Comparison of ENCODE assay signal across 13 mouse cellular contexts in genomic region chr15:28395481-28395880, GRCm38 (mm10).
"Had no signal": no experiment of that assay in that cellular context is flagged by ENCODE, and none has a peak within 500 bp of the region (broad histone marks: within the 10 kb centered on the region; RNA-seq: fewer than 3 reads in every experiment).

No protein-coding gene starts in this region.

- DNase-seq: gastrocnemius, adult 2 months; gastrocnemius, postnatal 10 days; gastrocnemius, postnatal 25 days; heart, adult 18-20 months; heart, postnatal 10 days; heart, postnatal 4 days; kidney, adult 18-20 months; kidney, adult 8-10 months; kidney, postnatal 10 days; kidney, postnatal 25 days; kidney, postnatal 4 days; liver; liver, embryonic 13.5 days had no signal
